Mouse (Mus musculus) ES-E14 (cell line): ENCODE data around the gene Bspry. TPM values are rescaled to one million over a fixed set of nuclear protein-coding genes. Genes with fewer than 3 reads are reported as not detected.

ENCODE experiments used
- DNase-seq: peaks from one replicate; pipeline ENCODE4 v3.0.0-alpha.2; 2013; ENCODE audit warnings: low read depth, low spot score
- H3K27ac ChIP-seq: 2 replicates; pipeline ENCODE4 v1.5.1; 2012; ENCODE audit warnings: low read depth, mild to moderate bottlenecking, low read length, moderate library complexity, mixed read lengths; ENCODE audit not compliant: poor library complexity, insufficient read depth, severe bottlenecking
- H3K36me3 ChIP-seq: 2 replicates; pipeline ENCODE4 v1.6.1; 2012; ENCODE audit warnings: mild to moderate bottlenecking, low read length, moderate library complexity, mixed read lengths; ENCODE audit not compliant: control insufficient read depth, poor library complexity, insufficient read depth, severe bottlenecking
- H3K4me1 ChIP-seq, 2 experiments: fragments of 150-350 bp in 1 of 2; sonication (generic) in 1 of 2; 2 replicates each; pipeline ENCODE4 v1.6.1; 2012; ENCODE audit warnings: low read length in 2 of 2, mild to moderate bottlenecking in 1 of 2, mixed read lengths in 1 of 2; ENCODE audit not compliant: control insufficient read depth in 2 of 2, insufficient read depth in 2 of 2, poor library complexity in 1 of 2
- H3K4me3 ChIP-seq, 2 experiments: fragments of 150-350 bp in 1 of 2; sonication (generic) in 1 of 2; 2 replicates each; pipeline ENCODE4 v1.5.1; 2012; ENCODE audit warnings: low read length in 2 of 2, low read depth in 1 of 2, mild to moderate bottlenecking in 1 of 2, mixed read lengths in 1 of 2; ENCODE audit not compliant: insufficient read depth in 1 of 2, poor library complexity in 1 of 2, severe bottlenecking in 1 of 2
- H3K9ac ChIP-seq: 2 replicates; pipeline ENCODE4 v1.6.1; 2012; ENCODE audit warnings: low read depth, mild to moderate bottlenecking, low read length, mixed read lengths; ENCODE audit not compliant: poor library complexity, insufficient read depth, severe bottlenecking
- H3K9me3 ChIP-seq: fragments of 150-350 bp; sonication (generic); 2 replicates; pipeline ENCODE4 v1.6.1; 2012; ENCODE audit warnings: low read depth, mild to moderate bottlenecking, low read length; ENCODE audit not compliant: control insufficient read depth, insufficient read depth
- CHD2 ChIP-seq: IDR thresholded peaks from 2 replicates; pipeline ENCODE4 v1.6.1; 2014; ENCODE audit warnings: mild to moderate bottlenecking, low read depth, low read length, inconsistent platforms
- HCFC1 ChIP-seq: IDR thresholded peaks from 2 replicates; pipeline ENCODE4 v1.6.1; 2012; ENCODE audit warnings: low read length, inconsistent platforms, borderline replicate concordance; ENCODE audit not compliant: insufficient read depth
- MAFK ChIP-seq: IDR thresholded peaks from 2 replicates; pipeline ENCODE4 v1.6.1; 2014; ENCODE audit warnings: mild to moderate bottlenecking, low read depth, low read length, inconsistent platforms; ENCODE audit not compliant: insufficient read depth
- ZC3H11A ChIP-seq: IDR thresholded peaks from 2 replicates; pipeline ENCODE4 v1.6.1; 2012; ENCODE audit warnings: low read depth, mild to moderate bottlenecking, inconsistent platforms, low read length, borderline replicate concordance
- ZNF384 ChIP-seq: IDR thresholded peaks from 2 replicates; pipeline ENCODE4 v1.6.1; 2012; ENCODE audit warnings: low read depth, low read length, inconsistent platforms
- in situ Hi-C, 2 experiments: fragments of 600-800 bp; cut with MboI; formaldehyde crosslinking; loops; one replicate each; pipeline ENCODE4 v1.15.1; 2025; ENCODE audit warnings: low sequenced_read_pairs in 2 of 2, inconsistent platforms in 1 of 2; ENCODE audit not compliant: unreplicated experiment in 2 of 2
- total RNA-seq: library from RNA; depleted of rRNA; stranded (reverse); fragments of 300-350 nt; gene quantifications from 2 replicates; pipeline ENCODE4 v1.2.3, GENCODE M21; 2012

Bspry gene
- total RNA-seq, 1 experiment, result 8.9 TPM

- peaks cover 0 to 2% of the 10 kb centered on the region in 2 experiments; a peak in 1 of 4 replicates for H3K4me1 ChIP-seq
- no peak overlapping the region for H3K27ac ChIP-seq
- DNase-seq, result no peak
- no peaks in the 10 kb centered on the region for H3K9me3 ChIP-seq
- TF ChIP-seq CHD2, result no peak
- no peak for TF ChIP-seq MAFK
- no peak for TF ChIP-seq HCFC1
- TF ChIP-seq ZC3H11A, result no peak
- TF ChIP-seq ZNF384, result no peak
- peak overlapping the region; percentile 88 to 91 for H3K4me3 ChIP-seq
- H3K9ac ChIP-seq, result peak overlapping the region; percentile 80
- no peaks in the 10 kb centered on the region; the same call in 1 of the 2 replicates for H3K36me3 ChIP-seq
- in situ Hi-C loops, result no loop called here
Observed at GRCm38 (mm10) chr4:62501534-62501933, 21.7 kb downstream of the Bspry start.

- DNase-seq, result peak; percentile 86
- H3K4me1 ChIP-seq, result peaks cover 0 to 2% of the 10 kb centered on the region in 2 experiments; a peak in 1 of 4 replicates
- in situ Hi-C loops, result no loop called here
- H3K27ac ChIP-seq, result no peak overlapping the region
- no peaks in the 10 kb centered on the region for H3K9me3 ChIP-seq
- H3K36me3 ChIP-seq, result no peaks in the 10 kb centered on the region; the same call in 1 of the 2 replicates
- TF ChIP-seq ZNF384 (no peak), CHD2 (no peak), MAFK (no peak), HCFC1 (no peak), ZC3H11A (no peak)
- peak overlapping the region; percentile 87 for H3K9ac ChIP-seq
- peak overlapping the region; percentile 88 to 91 for H3K4me3 ChIP-seq
Observed at GRCm38 (mm10) chr4:62501964-62502732, 22.3 kb downstream of the Bspry start.

GRCm38 (mm10) chr4:62502969-62503368 lies 23.1 kb downstream of the Bspry start:
- DNase-seq, result no peak
- H3K36me3 ChIP-seq, result peaks cover 2% of the 10 kb centered on the region
- no peak overlapping the region for H3K27ac ChIP-seq
- TF ChIP-seq MAFK (no peak), ZC3H11A (no peak), HCFC1 (no peak), CHD2 (no peak), ZNF384 (no peak)
- in situ Hi-C loops, result no loop called here
- peaks cover 0 to 2% of the 10 kb centered on the region in 2 experiments; a peak in 1 of 4 replicates for H3K4me1 ChIP-seq
- H3K4me3 ChIP-seq, result peak overlapping the region in 1 of 2 experiments; percentile 91; a peak in 1 of 4 replicates
- H3K9ac ChIP-seq, result no peak overlapping the region
- H3K9me3 ChIP-seq, result no peaks in the 10 kb centered on the region

GRCm38 (mm10) chr4:62503374-62503970 lies 23.6 kb downstream of the Bspry start, which contains the start of gene Hdhd3:
TSS of gene Hdhd3 (minus strand) at chr4:62503467.
- peak within 1 kb of the TSS; percentile 88 to 91 for H3K4me3 ChIP-seq
- DNase-seq, result no peak
- peak within 1 kb of the TSS; percentile 87 for H3K9ac ChIP-seq
- H3K4me1 ChIP-seq, result peaks cover 0 to 2% of the 10 kb centered on the region in 2 experiments; a peak in 1 of 4 replicates
- H3K9me3 ChIP-seq, result no peaks in the 10 kb centered on the region
- peaks cover 5% of the 10 kb centered on the region for H3K36me3 ChIP-seq
- no peak for TF ChIP-seq ZC3H11A
- TF ChIP-seq HCFC1, result no peak
- no peak for TF ChIP-seq CHD2
- TF ChIP-seq ZNF384, result no peak
- TF ChIP-seq MAFK, result no peak
- in situ Hi-C loops, result no loop called here
- H3K27ac ChIP-seq, result no peak within 1 kb of the TSS
